Mouse (Mus musculus): Measurements from ENCODE around the gene Muc1.

- TF ChIP-seq POLR2A (IDR thresholded peaks at IDR 0.05; ENCODE audit: control insufficient read depth, low read depth, low read length) (no peak), CTCF (IDR thresholded peaks at IDR 0.05; ENCODE audit: control insufficient read depth, insufficient read depth, insufficient replicate concordance, low read depth, low read length) (no peak)
Observed at GRCm38 (mm10) chr3:89224796-89225195, 4.1 kb upstream of the Muc1 start.

Measured in testis, adult 2 months (tissue).